Mouse (Mus musculus) heart, adult 8-10 months (tissue): ENCODE data around the gene Slc22a12. TPM values are rescaled to one million over a fixed set of nuclear protein-coding genes. Genes with fewer than 3 reads are reported as not detected.

ENCODE experiments used
- DNase-seq: peaks from one replicate; pipeline ENCODE4 v3.0.0; 2022; ENCODE audit warnings: low spot score
- total RNA-seq, 4 experiments: library from RNA; stranded (reverse); gene quantifications; 2 replicates each; pipeline ENCODE4 v1.2.4; 2022

The Slc22a12 gene
- total RNA-seq, 4 experiments from 2014 or later = 0.28 TPM; not detected in 3

DNA sequence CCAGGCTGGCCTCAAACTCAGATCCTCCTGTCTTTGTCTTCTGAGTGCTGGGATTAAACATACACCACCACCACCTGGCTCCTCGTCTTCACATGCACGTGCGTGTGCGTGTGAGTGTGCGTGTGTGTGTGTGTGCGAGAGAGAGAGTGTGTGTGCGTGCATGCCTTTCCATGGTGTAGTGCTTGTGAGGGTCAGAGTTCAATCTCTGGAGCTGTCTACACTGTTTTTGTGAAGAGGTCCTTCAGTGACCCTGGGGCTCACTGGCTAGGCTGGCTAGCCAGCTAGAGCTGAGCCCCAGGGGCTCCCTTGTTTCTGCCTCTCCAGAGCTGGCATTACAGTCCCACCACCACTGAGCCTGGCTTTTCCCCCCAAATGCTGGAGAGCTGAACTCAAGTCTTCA is 1.3 kb downstream of the Slc22a12 start:
- no peak for DNase-seq

DNA sequence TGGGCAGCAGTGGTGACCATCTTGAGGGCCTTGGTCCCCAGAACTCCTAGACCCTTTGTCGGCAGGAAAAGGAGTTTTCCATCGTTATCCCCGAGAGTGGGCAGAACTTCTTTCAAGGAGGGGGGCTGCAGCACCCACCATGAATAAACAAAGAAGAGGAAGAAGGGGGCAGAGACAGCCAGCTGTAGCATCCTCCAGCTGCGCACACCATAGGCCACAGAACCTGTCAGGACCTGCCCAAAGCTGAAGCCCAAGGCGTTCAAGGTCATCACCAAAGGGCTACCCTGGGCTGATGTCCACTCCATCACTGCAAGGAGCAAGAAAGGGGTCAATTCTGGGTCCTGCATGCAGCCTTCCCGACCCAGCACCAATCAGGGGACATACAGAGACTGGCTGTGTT is 2.6 kb downstream of the Slc22a12 start:
- DNase-seq = no peak

DNA sequence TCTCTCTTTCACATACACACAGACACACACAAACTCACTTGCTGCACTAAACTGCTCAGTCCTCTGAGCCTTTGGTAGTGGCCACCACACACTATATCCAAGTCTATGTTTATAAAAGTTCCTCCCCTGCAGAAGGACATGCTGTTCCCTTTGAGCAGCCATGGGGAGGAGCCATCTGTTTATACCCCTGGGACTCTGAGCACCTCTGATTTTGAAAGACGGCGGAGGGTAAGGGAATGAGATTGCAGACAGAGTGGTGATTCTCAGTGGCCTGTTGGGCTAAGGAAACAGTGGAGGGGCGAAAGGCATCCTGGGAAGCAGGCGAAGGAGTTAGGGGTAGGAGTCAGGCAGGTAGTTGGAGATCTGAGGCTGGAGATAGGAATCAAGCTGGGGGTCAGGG is 3.2 kb downstream of the Slc22a12 start:
- DNase-seq = no peak

DNA sequence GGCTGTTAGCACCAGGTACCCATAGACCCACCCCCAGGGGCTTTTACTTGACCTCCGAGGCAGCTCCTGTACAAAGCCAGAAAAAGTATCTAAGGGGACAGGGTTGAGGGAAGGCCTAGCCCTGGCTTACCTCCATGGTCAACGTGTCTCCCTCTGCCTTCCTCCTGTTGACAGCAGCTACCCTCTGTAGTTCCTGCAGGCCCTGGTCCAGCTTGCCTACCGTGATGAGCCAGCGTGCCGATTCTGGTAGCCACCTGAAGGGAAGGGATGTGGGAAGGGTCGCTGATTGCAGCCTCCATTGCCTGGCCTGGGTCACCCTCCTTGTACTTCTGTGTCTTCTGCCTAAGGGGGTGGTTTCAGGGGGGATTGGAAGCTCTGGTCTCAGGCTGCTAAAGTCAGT is 4.3 kb downstream of the Slc22a12 start:
- no peak for DNase-seq

DNA sequence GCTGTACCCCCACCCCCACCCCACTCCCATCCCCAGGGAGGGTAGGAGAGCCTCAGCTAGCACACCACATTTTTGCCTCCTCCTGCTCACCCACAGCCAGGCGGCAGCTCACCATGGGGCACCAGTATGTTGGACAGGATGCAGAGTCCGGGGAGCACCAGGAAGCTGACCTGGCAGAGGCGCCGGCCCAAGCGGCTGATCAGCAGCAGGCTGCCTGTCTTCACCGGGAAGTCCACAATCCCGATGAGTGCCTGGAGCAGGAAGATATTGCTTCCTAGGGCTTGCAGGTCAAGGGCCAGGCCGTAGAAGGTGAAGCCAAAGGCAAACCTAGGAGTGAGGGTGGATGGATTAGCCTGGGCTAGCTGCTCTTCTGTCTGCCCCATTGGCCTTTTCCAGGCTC is 5.3 kb downstream of the Slc22a12 start:
- DNase-seq = no peak

DNA sequence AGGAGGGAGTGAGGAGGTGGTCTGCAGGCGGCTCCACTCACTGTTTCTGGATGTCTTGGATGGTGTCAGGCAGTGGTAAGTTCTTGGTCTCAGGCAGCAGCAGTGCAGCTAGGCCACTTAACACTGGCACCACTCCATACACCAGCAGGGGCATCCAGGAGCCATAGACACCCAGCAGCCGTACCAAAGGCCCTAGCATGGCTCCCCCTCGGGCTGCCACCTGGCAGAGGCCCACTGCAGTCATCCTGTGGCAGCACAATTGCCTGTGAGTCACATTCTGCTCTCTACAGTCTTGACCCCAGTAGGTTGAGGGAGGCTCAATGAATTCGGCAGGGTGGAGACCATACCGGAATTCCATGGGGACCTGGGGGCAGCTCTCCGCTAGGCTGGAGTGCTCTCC is 6.1 kb downstream of the Slc22a12 start:
- no peak for DNase-seq

DNA sequence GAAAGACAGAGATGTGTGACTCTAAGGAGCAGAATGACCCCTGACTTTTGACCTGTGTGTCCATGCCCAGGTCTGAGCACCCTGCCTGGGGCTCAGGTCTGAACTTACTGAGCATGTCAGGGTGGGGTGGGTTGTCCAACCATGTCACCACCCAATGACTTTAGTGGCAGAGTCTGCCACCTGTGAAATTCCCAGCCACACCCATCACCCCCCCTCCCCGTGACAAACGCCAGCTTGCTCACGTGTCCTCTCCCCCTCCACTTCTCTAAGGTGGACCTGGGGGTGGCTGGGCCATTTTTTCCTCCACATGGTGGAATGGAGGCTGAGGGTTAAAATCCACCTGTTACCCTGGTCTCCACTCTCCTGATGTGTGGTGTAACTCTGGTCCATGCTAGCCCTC is 6.6 kb downstream of the Slc22a12 start:
- no peak for DNase-seq

DNA sequence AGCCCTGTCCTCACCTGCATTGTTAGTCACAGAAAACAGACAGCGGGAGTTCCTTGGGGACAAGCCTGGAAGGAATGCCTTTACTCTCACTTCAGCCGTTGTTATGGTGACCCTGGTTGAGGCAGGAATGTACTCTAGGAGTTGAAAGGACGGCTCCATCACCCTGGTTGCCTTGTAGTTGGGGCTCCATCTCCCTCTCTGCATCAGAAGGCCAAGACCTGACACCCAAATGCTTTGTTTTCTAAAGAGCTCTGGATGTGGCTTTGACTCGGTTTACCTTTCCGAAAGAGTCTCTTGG is 8.8 kb downstream of the Slc22a12 start:
- no peak for DNase-seq

DNA sequence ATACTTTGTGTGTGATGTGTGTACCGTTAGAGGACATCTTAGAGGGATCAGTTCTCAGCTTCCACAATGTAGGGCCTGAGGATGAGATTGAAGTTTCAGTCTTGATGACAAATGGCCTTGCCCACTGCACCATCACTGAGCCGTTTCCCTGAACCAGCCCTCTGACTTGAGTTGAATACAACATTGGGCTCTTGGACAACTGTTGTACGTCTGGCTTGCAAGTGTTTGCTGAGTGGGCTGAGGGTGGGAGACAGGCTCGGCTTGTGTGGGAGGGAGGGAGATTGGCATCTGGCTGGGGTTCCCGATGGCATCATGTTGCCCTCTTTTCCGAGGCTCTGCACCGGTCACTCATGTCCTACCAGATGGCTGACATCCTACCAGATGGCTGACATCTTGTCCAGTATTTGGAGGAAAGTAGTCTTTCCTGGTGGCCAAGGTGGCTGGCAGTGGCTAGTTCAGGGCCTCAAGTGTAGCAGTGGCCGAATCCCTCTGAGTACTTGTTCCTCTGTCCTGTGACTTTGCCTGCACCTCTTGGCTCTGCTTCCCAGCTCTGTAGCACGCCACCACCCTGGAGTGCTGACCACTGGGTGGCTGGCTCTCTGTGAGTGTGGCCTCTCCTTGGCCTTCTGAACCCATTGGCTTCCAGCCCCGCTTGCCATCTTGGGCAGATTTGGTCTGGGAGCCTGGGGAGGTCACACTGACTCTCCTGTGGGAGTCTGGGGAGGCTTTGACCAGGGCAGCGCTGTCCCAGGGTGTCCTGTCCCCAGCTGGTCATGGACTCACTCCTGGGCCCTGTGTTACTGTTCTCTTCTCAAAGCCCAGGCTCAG is 9.3 kb downstream of the Slc22a12 start:
- no peak for DNase-seq

DNA sequence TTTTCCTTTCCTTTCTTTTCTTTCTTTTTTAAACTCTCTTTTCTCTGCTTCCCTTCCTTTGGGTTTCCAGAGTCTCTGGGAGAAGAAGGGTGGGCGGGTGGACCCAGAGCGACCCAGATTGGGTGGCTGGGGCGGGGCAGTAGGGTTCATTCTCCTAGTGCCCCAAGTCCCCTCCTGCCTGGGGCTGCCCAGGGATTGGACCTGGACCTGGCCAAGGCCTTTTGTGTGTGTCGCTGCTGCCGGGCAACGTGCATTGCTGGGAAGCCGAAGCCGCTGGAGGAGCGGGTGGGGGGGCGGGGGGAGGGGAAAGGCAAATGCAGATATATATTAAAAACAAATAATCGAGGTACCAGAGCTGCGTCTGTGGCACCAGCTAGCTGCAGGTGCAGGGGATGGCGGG is 10.2 kb downstream of the Slc22a12 start:
- no peak for DNase-seq

DNA sequence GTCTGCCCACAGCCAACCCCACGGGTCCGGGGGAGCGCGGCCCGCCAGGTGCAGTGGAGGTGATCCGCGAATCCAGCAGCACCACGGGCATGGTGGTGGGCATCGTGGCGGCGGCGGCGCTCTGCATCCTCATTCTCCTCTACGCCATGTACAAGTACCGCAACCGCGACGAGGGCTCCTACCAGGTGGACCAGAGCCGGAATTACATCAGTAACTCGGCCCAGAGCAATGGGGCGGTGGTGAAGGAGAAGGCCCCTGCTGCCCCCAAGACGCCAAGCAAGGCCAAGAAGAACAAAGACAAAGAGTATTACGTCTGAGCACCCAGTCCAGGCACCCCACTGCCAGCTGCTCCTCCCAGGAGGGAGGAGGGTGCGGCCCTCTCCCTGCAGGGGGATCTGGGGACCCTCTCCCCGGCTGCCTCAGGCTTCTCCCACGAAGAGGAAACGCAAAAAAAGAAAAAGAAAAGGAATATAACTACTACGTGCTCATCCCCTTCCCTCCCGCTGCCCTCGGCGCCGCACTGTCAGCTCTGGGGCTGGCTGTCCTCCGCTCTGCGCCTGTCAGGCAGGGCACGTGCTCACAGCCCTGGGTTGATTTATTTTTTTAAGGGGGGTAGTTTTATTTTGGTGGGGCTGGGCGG is 10.9 kb downstream of the Slc22a12 start:
- no peak for DNase-seq

DNA sequence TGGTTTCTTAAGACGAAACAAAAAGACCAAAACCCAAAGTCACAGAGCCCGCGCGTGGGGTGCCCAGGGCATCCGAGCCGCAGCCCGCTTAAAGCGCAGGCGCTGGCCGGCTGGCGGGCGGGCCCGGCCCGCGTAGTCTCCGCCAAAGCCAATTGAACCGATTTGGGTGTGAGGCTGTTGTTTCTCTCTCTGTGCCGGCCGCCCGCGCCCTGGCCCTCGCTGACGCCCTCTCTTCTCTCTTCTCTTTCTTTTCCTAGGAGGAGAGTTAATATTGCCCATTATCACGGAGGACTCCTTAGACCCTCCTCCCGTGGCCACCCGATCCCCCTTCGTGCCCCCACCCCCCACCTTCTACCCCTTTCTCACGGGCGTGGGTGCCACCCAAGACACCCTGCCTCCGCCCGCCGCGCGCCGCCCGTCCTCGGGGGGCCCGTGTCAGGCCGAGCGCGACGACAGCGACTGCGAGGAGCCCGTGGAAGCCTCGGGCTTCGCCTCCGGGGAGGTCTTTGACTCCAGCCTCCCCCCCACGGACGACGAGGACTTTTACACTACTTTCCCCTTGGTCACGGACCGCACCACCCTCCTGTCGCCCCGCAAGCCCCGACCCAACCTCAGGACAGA is 11.7 kb downstream of the Slc22a12 start:
- peak; percentile 40 for DNase-seq

DNA sequence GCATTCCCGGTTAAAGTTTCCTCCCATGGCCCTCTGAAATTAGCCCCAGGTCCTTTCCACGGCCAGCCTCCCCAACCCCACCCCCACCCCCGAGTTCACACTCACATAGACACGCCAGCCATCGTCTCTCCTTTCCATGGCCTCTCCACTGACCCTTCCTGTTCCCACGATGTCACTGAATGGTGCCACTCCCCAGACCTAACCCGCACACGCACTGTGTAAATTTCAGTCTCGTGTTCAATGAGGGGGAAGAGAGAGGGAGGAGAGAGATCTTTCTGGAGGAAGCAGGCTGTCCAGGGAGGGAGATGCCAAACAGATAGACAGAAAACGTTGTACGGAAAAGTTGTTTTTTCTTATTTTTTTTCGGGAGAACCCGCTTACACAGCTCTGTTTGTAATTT is 12.5 kb downstream of the Slc22a12 start:
- DNase-seq = no peak

DNA sequence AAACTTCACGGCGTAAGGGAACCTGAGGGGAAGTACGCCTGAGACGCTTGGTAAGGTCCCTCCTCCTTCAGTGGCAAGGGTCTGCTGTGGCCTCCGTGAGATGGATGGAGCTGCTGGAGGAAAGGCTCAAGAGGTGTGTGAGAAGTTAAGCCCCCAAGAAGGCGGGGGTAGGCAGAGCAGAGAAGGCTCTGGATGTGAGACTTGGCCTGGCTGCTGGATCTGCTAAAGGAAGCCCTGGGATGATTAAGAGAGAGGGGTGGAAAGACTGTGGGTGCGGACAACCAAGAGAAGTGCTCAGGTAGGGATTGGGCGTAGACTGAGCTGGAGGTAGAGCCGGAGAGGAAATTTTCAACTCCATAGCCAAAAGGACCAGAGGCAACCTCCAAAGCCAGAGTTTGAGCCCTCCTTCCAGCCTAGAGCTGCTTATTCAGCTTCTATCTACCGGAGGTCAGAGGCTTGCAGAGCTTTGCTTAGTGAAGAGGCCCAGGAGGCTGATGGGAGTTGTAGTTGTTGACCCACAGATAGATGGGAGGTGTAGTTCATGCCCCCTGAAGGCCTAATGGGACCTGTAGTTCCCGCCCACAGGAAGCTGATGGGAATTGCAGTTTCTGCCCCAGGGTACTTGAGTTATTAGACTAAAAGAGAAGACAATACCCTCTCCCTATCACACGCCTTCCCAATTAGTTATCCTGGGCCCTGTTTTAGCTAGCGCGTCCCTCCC is 13.4 kb downstream of the Slc22a12 start:
- DNase-seq = peak; percentile 41

DNA sequence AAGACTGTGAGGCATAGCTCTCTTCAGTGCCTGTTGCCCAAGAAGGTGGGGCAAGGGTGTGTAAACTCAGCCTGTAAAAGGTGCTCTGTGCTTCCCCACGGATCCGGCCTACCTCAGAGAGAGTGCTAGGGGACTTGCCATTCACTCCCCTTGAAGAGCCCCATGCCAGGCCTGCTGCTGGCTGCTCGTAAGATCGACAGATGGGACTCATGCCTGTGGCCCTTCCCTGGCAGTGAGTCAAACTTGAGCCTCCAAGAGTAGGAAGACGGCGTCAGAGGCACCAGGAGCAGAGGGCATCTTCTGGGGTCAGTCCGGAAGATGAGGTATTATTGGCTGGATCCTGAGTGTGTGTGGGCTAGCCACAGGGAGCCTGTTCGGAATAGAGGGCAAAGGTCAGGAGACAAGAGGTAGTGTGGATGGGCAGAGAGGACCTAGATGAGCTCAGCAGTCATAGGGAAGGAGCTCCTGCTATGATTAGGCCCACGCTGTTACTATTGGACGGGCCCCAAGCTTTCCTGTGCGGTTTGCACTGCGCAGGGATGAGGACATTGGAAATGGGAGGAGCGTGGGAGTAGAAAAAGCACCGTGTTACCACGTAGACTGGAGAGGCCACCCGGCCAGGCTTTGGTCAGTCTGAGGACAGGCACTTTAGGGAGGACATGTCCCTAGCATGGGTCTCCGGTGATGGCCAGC is 14.8 kb downstream of the Slc22a12 start:
- no peak for DNase-seq

DNA sequence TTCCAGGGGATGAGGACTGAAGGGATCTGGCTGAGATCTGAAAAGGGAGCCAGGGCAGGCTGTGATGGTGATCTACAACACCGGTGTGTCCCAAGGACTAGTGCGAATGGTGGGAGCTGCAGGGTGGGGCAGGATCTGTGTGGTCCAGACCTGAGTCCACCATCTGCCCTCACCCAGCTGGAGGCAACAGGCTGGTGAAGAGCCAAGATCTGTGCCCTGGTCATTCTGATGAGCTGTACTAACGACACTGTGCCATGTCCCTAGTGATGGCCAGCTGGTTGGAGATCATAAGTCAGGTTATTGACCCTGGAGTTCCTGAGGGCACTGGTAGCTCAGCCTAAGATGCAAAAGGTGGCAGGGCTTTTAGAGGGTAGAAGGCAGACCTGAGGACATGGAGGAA is 15.4 kb downstream of the Slc22a12 start:
- DNase-seq = no peak

DNA sequence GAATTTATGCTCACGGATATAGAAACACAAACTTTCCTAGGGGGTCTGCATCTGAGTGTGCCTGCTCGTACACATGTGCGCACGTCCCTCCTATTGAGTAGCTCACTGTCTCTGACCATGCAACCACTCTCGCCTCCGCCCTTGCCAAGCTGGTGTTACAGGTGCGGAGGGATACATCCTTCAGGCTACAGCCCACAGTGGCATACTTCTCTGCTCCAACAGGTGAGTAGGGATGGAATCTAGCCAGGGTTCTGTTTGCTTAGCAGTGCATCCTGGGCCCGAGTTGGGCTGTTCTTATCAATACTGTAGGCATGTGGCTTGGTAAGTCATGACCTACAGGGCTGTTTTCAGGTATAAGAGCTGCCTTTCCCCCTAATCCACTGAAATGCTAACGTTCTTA is 16.8 kb downstream of the Slc22a12 start:
- no peak for DNase-seq

DNA sequence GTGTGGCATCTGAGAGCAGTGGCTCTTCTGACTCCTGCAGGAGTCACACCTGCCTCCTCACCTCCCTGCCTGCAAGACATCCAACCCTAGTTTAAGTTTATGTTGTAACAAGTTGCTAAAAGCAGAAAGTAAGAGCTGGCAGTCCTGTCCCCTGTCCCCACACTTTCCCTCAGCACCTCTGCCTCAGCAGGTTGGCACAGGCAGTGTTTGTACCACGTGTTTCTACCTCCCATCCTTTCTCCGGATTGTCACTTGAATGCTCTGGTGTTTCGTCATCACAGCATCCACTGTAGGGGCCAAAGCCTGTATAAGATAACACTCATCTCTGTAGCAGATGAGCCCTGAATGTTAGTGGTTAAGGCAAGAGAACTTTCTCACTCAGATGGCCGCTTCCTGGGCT is 17.8 kb downstream of the Slc22a12 start:
- DNase-seq = no peak

DNA sequence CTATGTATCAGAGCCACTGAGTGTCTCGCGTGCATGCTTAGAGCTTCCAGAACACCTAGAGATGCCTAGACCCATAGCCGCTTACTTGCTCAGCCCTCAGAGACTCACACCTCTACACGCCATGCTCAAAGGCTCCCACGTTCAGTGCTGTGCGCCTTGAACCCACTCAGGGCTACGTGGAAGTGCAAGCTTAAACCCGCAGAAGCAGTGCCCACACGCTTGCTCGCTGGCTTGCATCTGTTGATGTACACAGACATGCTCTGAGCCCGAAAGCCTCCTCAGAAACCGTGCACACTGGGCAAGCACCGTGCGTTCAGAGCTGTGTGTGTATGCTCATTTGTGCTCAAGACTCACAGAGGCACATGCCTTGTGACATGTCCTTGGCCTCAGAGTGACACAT is 20.5 kb downstream of the Slc22a12 start:
- no peak for DNase-seq

DNA sequence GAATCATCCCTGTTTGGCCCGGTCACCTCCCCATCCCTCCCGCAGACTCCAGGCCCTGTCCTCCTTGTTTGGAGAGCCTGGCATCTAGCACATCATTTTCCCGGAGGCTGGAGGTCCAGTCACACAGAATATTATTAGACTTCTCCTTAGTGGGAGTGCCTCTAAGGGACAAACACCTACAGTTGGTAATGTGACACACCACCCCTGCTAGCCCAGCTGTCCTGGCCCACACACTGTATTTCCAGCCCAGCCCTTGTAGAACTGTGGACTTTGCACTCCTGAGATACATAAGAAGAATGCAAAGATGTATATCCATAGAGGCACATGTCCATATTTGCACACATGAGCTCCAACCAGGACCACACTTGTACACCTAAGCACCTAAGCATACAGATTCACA is 21.2 kb downstream of the Slc22a12 start:
- no peak for DNase-seq

DNA sequence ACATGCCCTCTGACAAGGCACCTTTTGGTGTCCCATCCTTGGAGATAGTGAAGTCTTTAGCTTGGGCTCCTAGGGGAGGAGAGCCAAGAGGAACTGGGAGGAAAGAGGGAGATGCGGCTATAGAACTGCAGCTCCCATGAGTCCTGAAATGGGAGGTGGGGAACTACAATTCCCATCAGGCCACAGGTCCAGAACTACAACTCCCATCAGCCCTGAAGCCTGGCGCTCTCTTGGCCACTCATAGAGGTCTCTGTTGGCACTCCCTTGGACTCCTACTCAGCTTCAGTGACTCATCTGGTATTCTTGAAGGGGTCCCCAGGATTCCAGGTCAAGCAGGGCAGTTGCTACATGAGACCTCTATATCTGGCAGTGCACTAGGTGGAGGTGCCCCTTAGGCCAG is 23.3 kb downstream of the Slc22a12 start:
- DNase-seq = no peak

DNA sequence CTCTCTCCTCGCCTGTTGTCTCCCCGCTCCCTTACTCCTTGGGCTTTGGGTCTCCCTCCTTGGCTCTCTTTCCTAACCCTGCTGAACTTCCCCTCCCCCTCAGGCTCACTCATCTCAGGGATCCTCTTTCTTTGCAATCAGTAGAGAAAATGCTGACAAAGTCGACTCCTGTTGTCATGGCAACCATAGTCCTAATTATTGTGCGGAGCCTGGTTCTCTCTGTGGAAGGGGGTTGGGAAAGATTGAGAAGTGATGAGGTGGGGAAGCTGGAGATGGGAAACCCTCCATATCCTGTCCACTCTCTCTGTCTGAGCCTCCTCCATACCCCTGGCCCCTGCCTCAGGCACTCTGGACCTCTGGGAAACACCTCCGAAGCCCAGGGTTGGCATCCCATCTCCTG is 24.2 kb downstream of the Slc22a12 start:
- no peak for DNase-seq
